Mouse (Mus musculus) G1E (cell line): ENCODE results near the gene Cdkn2aipnl. TPM values are rescaled to one million over a fixed set of nuclear protein-coding genes. Genes with fewer than 3 reads are reported as not detected.

Experiments
- ATAC-seq: 2 replicates; pipeline ENCODE4 v1.8.0; 2016; ENCODE audit warnings: mild to moderate bottlenecking; ENCODE audit not compliant: insufficient number of reproducible peaks, poor library complexity, low FRiP score, severe bottlenecking; ENCODE audit errors: extremely low read depth
- DNase-seq: peaks from one replicate; pipeline ENCODE4 v3.0.0; 2012; ENCODE audit warnings: low spot score
- H3K27me3 ChIP-seq: 2 replicates; pipeline ENCODE4 v1.6.1; 2012; ENCODE audit warnings: mild to moderate bottlenecking, low read length, inconsistent platforms; ENCODE audit not compliant: insufficient read depth
- H3K36me3 ChIP-seq: replicated peaks from 2 replicates; pipeline ENCODE3; 2012; ENCODE audit warnings: mild to moderate bottlenecking, inconsistent platforms
- H3K4me1 ChIP-seq: 2 replicates; pipeline ENCODE4 v1.6.1; 2012; ENCODE audit warnings: low read depth, low read length, inconsistent platforms, mixed read lengths; ENCODE audit not compliant: insufficient read depth
- H3K4me3 ChIP-seq: 2 replicates; pipeline ENCODE4 v1.5.1; 2012; ENCODE audit warnings: low read depth, mild to moderate bottlenecking, inconsistent platforms, low read length, moderate library complexity, mixed read lengths
- H3K9me3 ChIP-seq: replicated peaks from 2 replicates; pipeline ENCODE4 v1.6.1; 2012; ENCODE audit warnings: inconsistent platforms
- CTCF ChIP-seq: IDR thresholded peaks from 2 replicates; pipeline ENCODE4 v1.5.1; 2012; ENCODE audit warnings: low read depth, low read length, inconsistent platforms, mixed read lengths
- GATA1 ChIP-seq: IDR thresholded peaks from 2 replicates; pipeline ENCODE4 v1.6.1; 2012; ENCODE audit warnings: borderline replicate concordance, low read length, inconsistent platforms, mixed read lengths
- GATA2 ChIP-seq: IDR thresholded peaks from 2 replicates; pipeline ENCODE4 v1.6.1; 2012; ENCODE audit warnings: low read depth, low read length, inconsistent platforms, borderline replicate concordance
- POLR2AphosphoS5 ChIP-seq: IDR thresholded peaks from 2 replicates; pipeline ENCODE4 v1.6.1; 2012; ENCODE audit warnings: low read depth, low read length, inconsistent platforms; ENCODE audit not compliant: insufficient replicate concordance
- TAL1 ChIP-seq: conservative IDR thresholded peaks from 2 replicates; pipeline ENCODE4 v1.6.1; 2012; ENCODE audit warnings: low read depth, low read length, inconsistent platforms, mixed read lengths
- polyA plus RNA-seq: library from polyadenylated mRNA; stranded (reverse); fragments of >175 nt; gene quantifications from 2 replicates; pipeline ENCODE4 v1.2.3, GENCODE M21; 2012
- total RNA-seq, 2 experiments: library from RNA; stranded (forward) in 1 of 2; stranded (reverse) in 1 of 2; fragments of 200-1000 nt in 1 of 2; fragments of >200 nt in 1 of 2; fragmentation: Nextera tagmentation in 1 of 2; gene quantifications; 2 replicates each; pipeline ENCODE4 v1.2.3; 2014 to 2017

Cdkn2aipnl gene
- total and polyA plus RNA-seq, 3 experiments: 47.2 to 148 (median 86.8) TPM

- no peak for ATAC-seq
- TF ChIP-seq TAL1: no peak
- TF ChIP-seq CTCF: no peak
- no peak for TF ChIP-seq POLR2AphosphoS5
- TF ChIP-seq GATA1: no peak
- no peak for TF ChIP-seq GATA2
- Histone ChIP-seq H3K36me3 (no peaks in the 10 kb centered on the region), H3K27me3 (peaks cover 39% of the 10 kb centered on the region), H3K4me3 (no peak overlapping the region), H3K9me3 (no peaks in the 10 kb centered on the region), H3K4me1 (no peaks in the 10 kb centered on the region; the same call in 1 of the 2 replicates)
- DNase-seq: no peak
Observed at GRCm38 (mm10) chr11:51943500-51943841, 24.0 kb upstream of the Cdkn2aipnl start.

GRCm38 (mm10) chr11:51944239-51944638 is 23.2 kb upstream of the Cdkn2aipnl start:
- Histone ChIP-seq H3K4me3 (no peak overlapping the region), H3K4me1 (0 out of 2 replicates have a peak, but pooled peaks cover 2% of the 10 kb centered on the region), H3K36me3 (no peaks in the 10 kb centered on the region), H3K27me3 (peaks cover 42% of the 10 kb centered on the region), H3K9me3 (no peaks in the 10 kb centered on the region)
- ATAC-seq: no peak
- TF ChIP-seq CTCF (no peak), GATA1 (no peak), TAL1 (no peak), POLR2AphosphoS5 (no peak), GATA2 (no peak)
- DNase-seq: no peak

GRCm38 (mm10) chr11:51945548-51945947 is 21.9 kb upstream of the Cdkn2aipnl start:
- peaks cover 43% of the 10 kb centered on the region for H3K27me3 ChIP-seq
- H3K36me3 ChIP-seq: no peaks in the 10 kb centered on the region
- ATAC-seq: no peak
- 0 out of 2 replicates have a peak, but pooled peaks cover 3% of the 10 kb centered on the region for H3K4me1 ChIP-seq
- no peak for DNase-seq
- H3K9me3 ChIP-seq: no peaks in the 10 kb centered on the region
- TF ChIP-seq POLR2AphosphoS5: no peak
- TF ChIP-seq CTCF: no peak
- TF ChIP-seq TAL1: no peak
- TF ChIP-seq GATA2: no peak
- no peak for TF ChIP-seq GATA1
- H3K4me3 ChIP-seq: no peak overlapping the region

GRCm38 (mm10) chr11:51946144-51946543 is 21.3 kb upstream of the Cdkn2aipnl start:
- no peaks in the 10 kb centered on the region for H3K9me3 ChIP-seq
- ATAC-seq (no peak), DNase-seq (no peak)
- no peaks in the 10 kb centered on the region for H3K36me3 ChIP-seq
- H3K4me1 ChIP-seq: 0 out of 2 replicates have a peak, but pooled peaks cover 3% of the 10 kb centered on the region
- H3K4me3 ChIP-seq: no peak overlapping the region
- H3K27me3 ChIP-seq: peaks cover 41% of the 10 kb centered on the region
- TF ChIP-seq TAL1: no peak
- TF ChIP-seq GATA1: no peak

- H3K4me1 ChIP-seq: peaks cover 8% of the 10 kb centered on the region; the same call in 1 of the 2 replicates
- H3K36me3 ChIP-seq: no peaks in the 10 kb centered on the region
- H3K4me3 ChIP-seq: no peak overlapping the region
- no peak for ATAC-seq
- no peak for DNase-seq
- TF ChIP-seq POLR2AphosphoS5 (no peak), TAL1 (no peak), GATA1 (no peak)
- H3K27me3 ChIP-seq: peaks cover 36% of the 10 kb centered on the region
- H3K9me3 ChIP-seq: no peaks in the 10 kb centered on the region
Observed at GRCm38 (mm10) chr11:51949155-51949840, 18.2 kb upstream of the Cdkn2aipnl start.

- DNase-seq (no peak), ATAC-seq (no peak)
- Histone ChIP-seq H3K36me3 (no peaks in the 10 kb centered on the region), H3K9me3 (no peaks in the 10 kb centered on the region), H3K4me3 (no peak overlapping the region), H3K4me1 (peaks cover 8% of the 10 kb centered on the region; the same call in 1 of the 2 replicates), H3K27me3 (peaks cover 34% of the 10 kb centered on the region)
- TF ChIP-seq CTCF (no peak), GATA1 (no peak), GATA2 (no peak), TAL1 (no peak), POLR2AphosphoS5 (no peak)
Observed at GRCm38 (mm10) chr11:51949919-51950318, 17.5 kb upstream of the Cdkn2aipnl start.
